Mouse (Mus musculus) intestine, embryonic 16.5 days (tissue): ENCODE measurements around the gene Plekhh2. TPM values are rescaled to one million over a fixed set of nuclear protein-coding genes. Genes with fewer than 3 reads are reported as not detected.
A peak's percentile ranks its signal among the peaks of the same experiment; 100 is the strongest.

Experiments used
- ATAC-seq: fragments of 200-750 bp; cut with Nextera tagmentation; 2 replicates; pipeline ENCODE4 v1.8.0; 2017; ENCODE audit warnings: moderate TSS enrichment, moderate library complexity
- H3K27ac ChIP-seq: fragments of 300-500 bp; sonication (generic); 2 replicates; pipeline ENCODE4 v1.5.1; 2014; ENCODE audit warnings: mild to moderate bottlenecking, low read length
- H3K27me3 ChIP-seq: fragments of 300-500 bp; sonication (generic); replicated peaks from 2 replicates; pipeline ENCODE4 v1.6.1; 2014; ENCODE audit warnings: low read length, control low read depth, mixed read lengths; ENCODE audit not compliant: control insufficient read depth, insufficient read depth
- H3K36me3 ChIP-seq: fragments of 300-500 bp; sonication (generic); 2 replicates; pipeline ENCODE4 v1.6.1; 2014; ENCODE audit warnings: low read length, control low read depth; ENCODE audit not compliant: control insufficient read depth, insufficient read depth
- H3K4me1 ChIP-seq: fragments of 300-500 bp; sonication (generic); 2 replicates; pipeline ENCODE4 v1.6.1; 2014; ENCODE audit warnings: low read length, control low read depth, mixed read lengths; ENCODE audit not compliant: control insufficient read depth, insufficient read depth
- H3K4me2 ChIP-seq: fragments of 300-500 bp; sonication (generic); 2 replicates; pipeline ENCODE4 v1.6.1; 2014; ENCODE audit warnings: low read depth, low read length, control low read depth
- H3K4me3 ChIP-seq: fragments of 300-500 bp; sonication (generic); 2 replicates; pipeline ENCODE4 v1.5.1; 2014; ENCODE audit warnings: mild to moderate bottlenecking, low read length
- H3K9ac ChIP-seq: fragments of 300-500 bp; sonication (generic); 2 replicates; pipeline ENCODE4 v1.6.1; 2014; ENCODE audit warnings: low read depth, low read length
- H3K9me3 ChIP-seq: fragments of 300-500 bp; sonication (generic); 2 replicates; pipeline ENCODE4 v1.6.1; 2016; ENCODE audit warnings: low read length, control low read depth; ENCODE audit not compliant: control insufficient read depth
- WGBS: fragments of 180-500 bp; shearing (Covaris S2); extraction: QIAGEN DNeasy Blood & Tissue Kit; methylation state at CpG from one replicate; pipeline ENCODE4 v1.1.7; 2014; 5-methylcytosine and 5-hydroxymethylcytosine counted together
- polyA plus RNA-seq: library from polyadenylated mRNA; unstranded; fragments of >200 nt; fragmentation: Nextera tagmentation; extraction: Ambion mirVana; gene quantifications from 2 replicates; pipeline ENCODE4 v1.2.1, GENCODE M21; 2015

The Plekhh2 gene
- polyA plus RNA-seq, 1 experiment from 2014 or later = 6.1 TPM

GRCm38 (mm10) chr17:84510355-84510754, 1.3 kb upstream of the Plekhh2 start:
- H3K36me3 ChIP-seq = no peaks in the 10 kb centered on the region
- WGBS = 40% methylated on average over 5 of the region's 5 CpGs
- H3K27me3 ChIP-seq = no peaks in the 10 kb centered on the region
- no peak overlapping the region for H3K9ac ChIP-seq
- peak; percentile 23; the same call in 1 of the 2 replicates for ATAC-seq
- no peaks in the 10 kb centered on the region for H3K9me3 ChIP-seq
- no peak overlapping the region for H3K4me2 ChIP-seq
- peak overlapping the region; percentile 57; the same call in 1 of the 2 replicates for H3K27ac ChIP-seq
- peaks cover 22% of the 10 kb centered on the region for H3K4me1 ChIP-seq
- no peak overlapping the region for H3K4me3 ChIP-seq

- H3K4me2 ChIP-seq = peak overlapping the region; percentile 94
- peaks cover 22% of the 10 kb centered on the region for H3K4me1 ChIP-seq
- ATAC-seq = no peak
- H3K9ac ChIP-seq = peak overlapping the region; percentile 88; the same call in 1 of the 2 replicates
- no peaks in the 10 kb centered on the region for H3K9me3 ChIP-seq
- H3K4me3 ChIP-seq = peak overlapping the region; percentile 80
- peak overlapping the region; percentile 82 for H3K27ac ChIP-seq
- H3K36me3 ChIP-seq = no peaks in the 10 kb centered on the region
- no peaks in the 10 kb centered on the region for H3K27me3 ChIP-seq
- WGBS = 30% methylated on average over 11 of the region's 11 CpGs
These were observed 595 bp upstream of the Plekhh2 start for GRCm38 (mm10) chr17:84510961-84511639.

- peak overlapping the region; percentile 80 for H3K4me3 ChIP-seq
- H3K27ac ChIP-seq = peak overlapping the region; percentile 81
- H3K9ac ChIP-seq = peak overlapping the region; percentile 88
- ATAC-seq = peak; percentile 41
- H3K27me3 ChIP-seq = no peaks in the 10 kb centered on the region
- H3K4me2 ChIP-seq = peak overlapping the region; percentile 94
- WGBS = 19% methylated on average over 4 of the region's 4 CpGs
- H3K36me3 ChIP-seq = no peaks in the 10 kb centered on the region
- no peaks in the 10 kb centered on the region for H3K9me3 ChIP-seq
- H3K4me1 ChIP-seq = peaks cover 22% of the 10 kb centered on the region
These were observed 906 bp downstream of the Plekhh2 start for GRCm38 (mm10) chr17:84512516-84513085.

- H3K4me3 ChIP-seq = no peak overlapping the region
- H3K9ac ChIP-seq = no peak overlapping the region
- no peaks in the 10 kb centered on the region for H3K36me3 ChIP-seq
- no peaks in the 10 kb centered on the region for H3K27me3 ChIP-seq
- H3K27ac ChIP-seq = no peak overlapping the region
- peaks cover 8% of the 10 kb centered on the region; the same call in 1 of the 2 replicates for H3K4me1 ChIP-seq
- WGBS = 87% methylated on average over 5 of the region's 5 CpGs
- no peaks in the 10 kb centered on the region for H3K9me3 ChIP-seq
- no peak for ATAC-seq
- H3K4me2 ChIP-seq = no peak overlapping the region
These were observed 4.2 kb downstream of the Plekhh2 start for GRCm38 (mm10) chr17:84515901-84516300.

- H3K36me3 ChIP-seq = no peaks in the 10 kb centered on the region; the same call in 1 of the 2 replicates
- H3K27ac ChIP-seq = no peak overlapping the region
- H3K27me3 ChIP-seq = no peaks in the 10 kb centered on the region
- H3K4me1 ChIP-seq = no peaks in the 10 kb centered on the region
- no peak for ATAC-seq
- H3K9ac ChIP-seq = no peak overlapping the region
- no peaks in the 10 kb centered on the region for H3K9me3 ChIP-seq
- no peak overlapping the region for H3K4me2 ChIP-seq
- no peak overlapping the region for H3K4me3 ChIP-seq
- WGBS = 80% methylated on average over 3 of the region's 3 CpGs
These were observed 7.7 kb downstream of the Plekhh2 start for GRCm38 (mm10) chr17:84519346-84519745.

- Histone ChIP-seq H3K27ac (no peak overlapping the region), H3K4me1 (no peaks in the 10 kb centered on the region), H3K9ac (no peak overlapping the region), H3K36me3 (no peaks in the 10 kb centered on the region; the same call in 1 of the 2 replicates), H3K4me3 (no peak overlapping the region), H3K9me3 (no peaks in the 10 kb centered on the region), H3K27me3 (no peaks in the 10 kb centered on the region), H3K4me2 (no peak overlapping the region)
- no peak for ATAC-seq
These were observed 8.4 kb downstream of the Plekhh2 start for GRCm38 (mm10) chr17:84520057-84520456.

- 72% methylated on average over 4 of the region's 4 CpGs for WGBS
These were observed 17.7 kb downstream of the Plekhh2 start for GRCm38 (mm10) chr17:84529356-84529755.

GRCm38 (mm10) chr17:84530202-84530796, 18.6 kb downstream of the Plekhh2 start:
- Histone ChIP-seq H3K9ac (no peak overlapping the region), H3K4me1 (peaks cover 15% of the 10 kb centered on the region), H3K36me3 (no peaks in the 10 kb centered on the region), H3K4me3 (no peak overlapping the region), H3K4me2 (no peak overlapping the region), H3K27ac (peak overlapping the region; percentile 48; the same call in 1 of the 2 replicates), H3K27me3 (no peaks in the 10 kb centered on the region), H3K9me3 (no peaks in the 10 kb centered on the region)
- 40% methylated on average over 3 of the region's 3 CpGs for WGBS
- ATAC-seq = no peak

More at GRCm38 (mm10) chr17:84529356-84529755, 17.7 kb downstream of the Plekhh2 start:
- Histone ChIP-seq H3K4me1 (peaks cover 15% of the 10 kb centered on the region), H3K4me3 (no peak overlapping the region), H3K4me2 (no peak overlapping the region), H3K9me3 (no peaks in the 10 kb centered on the region), H3K27me3 (no peaks in the 10 kb centered on the region), H3K9ac (no peak overlapping the region), H3K36me3 (no peaks in the 10 kb centered on the region), H3K27ac (0 out of 2 replicates have a peak overlapping the region, but pooled peaks have one; percentile 27)
- no peak for ATAC-seq

GRCm38 (mm10) chr17:84532909-84533499, 21.3 kb downstream of the Plekhh2 start:
- no peak overlapping the region for H3K4me3 ChIP-seq
- H3K27ac ChIP-seq = peak overlapping the region; percentile 54
- no peaks in the 10 kb centered on the region for H3K36me3 ChIP-seq
- WGBS = 43% methylated on average over 8 of the region's 8 CpGs
- no peaks in the 10 kb centered on the region for H3K27me3 ChIP-seq
- H3K4me2 ChIP-seq = no peak overlapping the region
- peaks cover 15% of the 10 kb centered on the region for H3K4me1 ChIP-seq
- no peak overlapping the region for H3K9ac ChIP-seq
- no peaks in the 10 kb centered on the region for H3K9me3 ChIP-seq
- ATAC-seq = 0 out of 2 replicates have a peak, but pooled peaks have one; percentile 56
